Mouse (Mus musculus) adrenal gland, postnatal 4 days (tissue): ENCODE results near the gene Syt5. TPM values are rescaled to one million over a fixed set of nuclear protein-coding genes. Genes with fewer than 3 reads are reported as not detected.

Experiments used
- DNase-seq, 2 experiments: peaks; one replicate each; pipeline ENCODE4 v3.0.0; 2021 to 2022; ENCODE audit warnings: low spot score in 2 of 2, mixed read lengths in 2 of 2
- microRNA-seq: library from miRNA; unstranded; fragments of <30 nt; microRNA quantifications from one replicate; pipeline ENCODE4 v1.2.0, GENCODE M21; 2021
- total RNA-seq, 2 experiments: library from RNA; stranded (reverse); gene quantifications; 2 replicates each; pipeline ENCODE4 v1.2.3; 2021

Syt5 gene
- total RNA-seq, 2 experiments from 2014 or later = 16.8 to 18.2 TPM

- DNase-seq = peak; percentile 88
These were observed 45.6 kb downstream of the Syt5 start, which contains the start of gene Ppp1r12c for GRCm38 (mm10) chr7:4501558-4502397. Ppp1r12c (minus strand) TSS chr7:4501680.

DNA sequence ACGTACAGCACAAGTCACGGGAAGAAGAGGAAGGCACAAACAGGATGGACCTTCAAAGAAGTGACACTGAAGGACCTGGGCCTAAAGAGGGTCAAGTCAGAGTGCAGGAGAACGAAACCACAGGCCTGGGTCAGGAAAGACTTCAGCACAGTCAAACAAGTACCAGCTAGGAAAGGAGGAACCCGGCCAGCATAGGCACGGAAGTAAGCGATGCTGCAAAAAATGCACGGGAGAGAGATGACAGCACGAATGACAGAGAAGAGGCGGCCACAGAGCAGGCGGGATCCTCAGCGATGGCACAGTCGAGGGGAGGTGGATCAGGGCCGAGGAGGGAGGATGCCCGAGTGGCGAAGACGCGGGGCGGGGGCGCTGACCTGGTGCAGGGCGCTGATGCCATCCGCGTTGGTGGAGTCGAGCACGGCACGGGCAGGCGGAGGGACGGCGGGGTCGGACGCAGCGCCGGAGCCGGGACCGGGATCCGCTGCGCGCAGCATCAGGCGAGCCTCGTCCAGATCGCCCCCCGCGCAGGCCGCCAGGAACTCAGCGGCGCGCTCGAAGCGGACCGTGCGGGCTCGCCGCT is 46.4 kb downstream of the Syt5 start:
- peak; percentile 30 to 32 for DNase-seq

- no peak for DNase-seq
These were observed 48.3 kb downstream of the Syt5 start for GRCm38 (mm10) chr7:4499034-4499433.

- peak in 1 of 2 experiments; percentile 29 for DNase-seq
These were observed 49.1 kb downstream of the Syt5 start for GRCm38 (mm10) chr7:4498251-4498650.

- no peak for DNase-seq
These were observed 50.0 kb downstream of the Syt5 start for GRCm38 (mm10) chr7:4497271-4497903.

GRCm38 (mm10) chr7:4496468-4496867 is 50.9 kb downstream of the Syt5 start:
- no peak for DNase-seq

DNA sequence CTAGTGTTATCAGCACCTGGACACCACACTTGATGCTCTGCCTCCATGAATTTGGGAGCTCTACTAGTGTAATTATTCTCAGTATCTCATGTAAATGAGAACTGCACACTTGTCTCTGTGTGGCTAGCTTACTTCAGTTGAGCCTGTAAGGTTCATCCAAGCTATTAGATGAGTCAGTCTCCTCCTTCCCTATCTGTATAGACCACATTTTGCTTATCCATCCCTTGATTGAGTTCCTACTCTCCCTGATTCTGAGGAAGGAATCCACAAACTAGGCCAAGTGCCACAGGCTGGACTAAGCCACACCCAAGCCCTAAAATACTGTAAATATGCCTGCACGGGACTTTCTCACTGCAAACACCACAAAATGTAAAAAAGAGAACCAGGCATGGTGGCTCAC is 53.4 kb downstream of the Syt5 start:
- DNase-seq = no peak

GRCm38 (mm10) chr7:4492284-4493224 is 54.8 kb downstream of the Syt5 start:
- no peak for DNase-seq

DNA sequence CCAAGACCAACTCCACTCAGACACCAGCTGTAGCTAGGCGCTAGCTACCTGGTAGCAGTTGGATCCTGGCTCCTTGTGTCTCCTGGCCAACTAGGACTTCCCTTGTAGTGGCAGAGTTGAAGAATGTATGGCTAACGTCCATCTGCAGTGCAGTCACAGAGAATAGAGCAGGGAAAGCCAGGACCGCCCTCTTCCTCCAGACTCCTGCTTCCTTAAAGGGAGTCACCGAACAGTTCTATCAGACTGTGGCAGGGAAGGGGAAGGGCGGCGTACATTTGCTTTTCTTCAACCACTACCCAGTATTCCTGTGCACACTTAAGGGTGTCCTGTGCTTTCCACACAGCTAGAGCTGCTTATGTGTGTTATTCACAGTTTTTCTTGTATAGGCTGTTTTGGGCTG is 56.0 kb downstream of the Syt5 start:
- DNase-seq = no peak

Small RNAs within 50 kb of the gene (microRNA-seq; reads per million reads assigned to microRNA genes)
- not detected for gene Gm23577

Other genes starting within 250 kb of the Syt5 start
- under 1 TPM in 1 of 2 experiments, not detected in 1; 0.20 TPM for gene Ncr1, start 209.8 kb downstream of the Syt5 start, total RNA-seq
- under 1 TPM; 0.11 to 0.40 TPM for gene Gp6, start 149.8 kb downstream of the Syt5 start, total RNA-seq
- 10 to 100 TPM; 31.7 to 34.3 TPM for gene Rdh13, start 101.9 kb downstream of the Syt5 start, total RNA-seq
- 1 to 10 TPM; 7.8 to 9.3 TPM for gene Eps8l1, start 86.9 kb downstream of the Syt5 start, total RNA-seq
- 100 to 1,000 TPM; 106 to 112 TPM for gene Ppp1r12c, start 45.9 kb downstream of the Syt5 start, total RNA-seq
- gene Tnnt1, start 31.2 kb downstream of the Syt5 start, total RNA-seq = 10 to 100 TPM in 1 of 2 experiments, 1 to 10 TPM in 1; 8.1 to 21.0 TPM
- gene Tnni3, start 23.3 kb downstream of the Syt5 start, total RNA-seq = 1 to 10 TPM; 1.0 to 1.7 TPM
- 1 to 10 TPM in 1 of 2 experiments, under 1 TPM in 1; 0.95 to 1.1 TPM for gene Dnaaf3, start 15.1 kb downstream of the Syt5 start, total RNA-seq
- gene Ptprh, start 56.5 kb upstream of the Syt5 start, total RNA-seq = under 1 TPM in 1 of 2 experiments, not detected in 1; 0.23 TPM
- gene Tmem86b, start 83.9 kb upstream of the Syt5 start, total RNA-seq = 10 to 100 TPM; 12.8 to 16.6 TPM
- gene Ppp6r1, start 111.5 kb upstream of the Syt5 start, total RNA-seq = 100 to 1,000 TPM in 1 of 2 experiments, 10 to 100 TPM in 1; 98.4 to 103 TPM
- 10 to 100 TPM; 41.3 to 43.6 TPM for gene Hspbp1, start 137.5 kb upstream of the Syt5 start, total RNA-seq
- 10 to 100 TPM; 14.4 to 17.0 TPM for gene Brsk1, start 143.1 kb upstream of the Syt5 start, total RNA-seq
- under 1 TPM; 0.11 to 0.25 TPM for gene Tmem150b, start 177.7 kb upstream of the Syt5 start, total RNA-seq
- 10 to 100 TPM; 89.8 to 94.8 TPM for gene Kmt5c, start 192.6 kb upstream of the Syt5 start, total RNA-seq
- gene Cox6b2, start 205.6 kb upstream of the Syt5 start, total RNA-seq = 10 to 100 TPM; 36.6 to 40.4 TPM
- gene Fam71e2, start 223.8 kb upstream of the Syt5 start, total RNA-seq = not detected
- under 1 TPM; 0.14 to 0.31 TPM for gene Il11, start 235.3 kb upstream of the Syt5 start, total RNA-seq
- not detected for gene Tmem190, start 235.4 kb upstream of the Syt5 start, total RNA-seq
- 1 to 10 TPM; 7.1 to 9.0 TPM for gene Tmem238, start 242.1 kb upstream of the Syt5 start, total RNA-seq
- 1,000 to 10,000 TPM; 1,263 to 1,302 TPM for gene Rpl28, start 245.3 kb upstream of the Syt5 start, total RNA-seq